Mouse (Mus musculus) neural tube, embryonic 15.5 days (tissue): ENCODE measurements around the gene Med12. TPM values are rescaled to one million over a fixed set of nuclear protein-coding genes. Genes with fewer than 3 reads are reported as not detected.

Experiments
- ATAC-seq: fragments of 200-750 bp; cut with Nextera tagmentation; 2 replicates; pipeline ENCODE4 v1.8.0; 2017; ENCODE audit warnings: mild to moderate bottlenecking, moderate TSS enrichment, moderate library complexity; ENCODE audit not compliant: low FRiP score
- H3K27ac ChIP-seq: fragments of 300-500 bp; sonication (generic); replicated peaks from 2 replicates; pipeline ENCODE4 v1.5.1; 2015; ENCODE audit warnings: mild to moderate bottlenecking, inconsistent platforms
- H3K27me3 ChIP-seq: fragments of 300-500 bp; sonication (generic); replicated peaks from 2 replicates; pipeline ENCODE4 v1.6.1; 2015; ENCODE audit warnings: inconsistent platforms
- H3K36me3 ChIP-seq: fragments of 300-500 bp; sonication (generic); 2 replicates; pipeline ENCODE4 v1.6.1; 2015; ENCODE audit warnings: inconsistent platforms
- H3K4me1 ChIP-seq: fragments of 300-500 bp; sonication (generic); 2 replicates; pipeline ENCODE4 v1.6.1; 2015; ENCODE audit warnings: inconsistent platforms
- H3K4me2 ChIP-seq: fragments of 300-500 bp; sonication (generic); 2 replicates; pipeline ENCODE4 v1.6.1; 2015; ENCODE audit warnings: inconsistent platforms, mild to moderate bottlenecking, moderate library complexity
- H3K4me3 ChIP-seq: fragments of 300-500 bp; sonication (generic); replicated peaks from 2 replicates; pipeline ENCODE4 v1.5.1; 2015; ENCODE audit warnings: mild to moderate bottlenecking, inconsistent platforms
- H3K9ac ChIP-seq: fragments of 300-500 bp; sonication (generic); replicated peaks from 2 replicates; pipeline ENCODE4 v1.6.1; 2015; ENCODE audit warnings: mild to moderate bottlenecking, inconsistent platforms
- H3K9me3 ChIP-seq: fragments of 300-500 bp; sonication (generic); replicated peaks from 2 replicates; pipeline ENCODE4 v1.6.1; 2016; ENCODE audit warnings: inconsistent platforms
- WGBS: fragments of 180-500 bp; shearing (Covaris S2); methylation state at CpG from one replicate; pipeline ENCODE4 v1.1.7; 2015; ENCODE audit warnings: mixed read lengths; 5-methylcytosine and 5-hydroxymethylcytosine counted together
- polyA plus RNA-seq: library from polyadenylated mRNA; unstranded; fragments of >200 nt; fragmentation: Nextera tagmentation; extraction: Ambion mirVana; gene quantifications from 2 replicates; pipeline ENCODE4 v1.2.1, GENCODE M21; 2015

The Med12 gene
- polyA plus RNA-seq, 1 experiment from 2014 or later, result 21.9 TPM

DNA sequence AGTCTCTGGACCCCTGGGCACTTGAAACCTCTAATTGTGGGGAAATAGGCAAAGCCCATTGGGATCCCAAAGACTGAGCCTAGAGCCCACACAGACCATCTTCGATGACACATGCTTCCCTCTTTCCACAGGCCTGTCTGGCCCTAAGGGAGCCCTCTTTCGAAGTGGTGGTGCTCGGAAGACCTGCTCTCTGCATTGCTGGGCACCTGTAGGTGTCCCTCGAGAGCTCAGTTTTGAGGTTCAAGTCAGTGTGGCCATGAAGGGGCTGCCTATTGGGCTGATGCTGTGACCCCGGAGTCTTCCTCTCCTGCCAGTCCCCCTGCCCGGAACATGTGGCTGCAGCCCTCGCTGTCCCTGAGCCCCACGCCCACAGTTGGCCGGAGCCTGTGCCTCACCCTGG, 27.8 kb downstream of the Med12 start:
- peaks cover 40% of the 10 kb centered on the region for H3K4me1 ChIP-seq
- peak overlapping the region; percentile 58 for H3K4me2 ChIP-seq

DNA sequence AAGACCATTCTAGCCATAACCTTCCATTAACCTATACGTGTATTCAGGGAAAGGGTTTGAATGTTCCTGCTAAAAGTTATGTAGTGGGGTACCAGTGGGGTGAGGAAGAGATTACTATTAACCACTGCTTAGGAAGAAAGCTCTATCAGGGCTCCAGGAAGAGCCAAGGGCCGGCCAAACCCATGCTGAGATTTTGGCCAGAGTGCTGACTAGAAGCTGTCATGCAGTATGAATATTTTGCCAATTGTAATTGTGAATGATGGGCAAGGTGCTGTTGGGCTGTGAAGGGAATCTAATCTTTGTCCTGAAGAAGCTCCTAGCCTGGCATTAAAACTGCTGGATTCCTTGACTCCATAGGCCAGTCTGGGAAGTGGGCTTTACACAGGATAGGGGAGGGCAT, 30.8 kb downstream of the Med12 start:
- Histone ChIP-seq H3K4me1 (peaks cover 32% of the 10 kb centered on the region), H3K36me3 (peaks cover 15% of the 10 kb centered on the region), H3K4me3 (no peak overlapping the region), H3K27me3 (no peaks in the 10 kb centered on the region), H3K9me3 (no peaks in the 10 kb centered on the region), H3K4me2 (no peak overlapping the region), H3K9ac (no peak overlapping the region), H3K27ac (no peak overlapping the region)
- ATAC-seq, result no peak
- 56% methylated on average over 2 of the region's 2 CpGs for WGBS

More for the DNA sequence above, 27.8 kb downstream of the Med12 start:
- Histone ChIP-seq H3K27me3 (no peaks in the 10 kb centered on the region), H3K4me3 (peak overlapping the region; percentile 56), H3K36me3 (peaks cover 4% of the 10 kb centered on the region), H3K9ac (0 out of 2 replicates have a peak overlapping the region, but pooled peaks have one; percentile 17), H3K9me3 (no peaks in the 10 kb centered on the region), H3K27ac (0 out of 2 replicates have a peak overlapping the region, but pooled peaks have one; percentile 86)
- 71% methylated on average over 9 of the region's 9 CpGs for WGBS
- ATAC-seq, result no peak

DNA sequence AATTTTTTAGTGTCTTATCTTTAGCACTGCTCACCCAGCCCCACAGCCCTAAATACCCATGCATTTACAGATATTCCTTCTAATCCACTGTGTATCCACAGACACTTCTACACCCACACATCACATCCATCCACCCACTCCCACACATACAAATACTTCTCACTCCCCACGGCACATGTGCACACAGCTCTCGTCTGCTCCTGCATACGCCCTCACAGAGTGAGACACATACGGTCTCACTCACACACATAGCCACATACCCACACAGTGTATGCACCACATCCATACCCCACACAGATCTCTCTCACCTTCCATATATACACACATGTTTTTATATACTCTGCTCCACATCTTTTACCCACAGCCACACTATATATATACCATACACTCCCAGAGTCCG, 35.5 kb downstream of the Med12 start:
- ATAC-seq, result no peak
- peaks cover 30% of the 10 kb centered on the region for H3K36me3 ChIP-seq
- 92% methylated on average over 5 of the region's 5 CpGs for WGBS
- H3K9me3 ChIP-seq, result no peaks in the 10 kb centered on the region
- peaks cover 2% of the 10 kb centered on the region; the same call in 1 of the 2 replicates for H3K4me1 ChIP-seq
- H3K4me3 ChIP-seq, result no peak overlapping the region
- no peak overlapping the region for H3K4me2 ChIP-seq
- no peaks in the 10 kb centered on the region for H3K27me3 ChIP-seq
- no peak overlapping the region for H3K27ac ChIP-seq
- H3K9ac ChIP-seq, result no peak overlapping the region

DNA sequence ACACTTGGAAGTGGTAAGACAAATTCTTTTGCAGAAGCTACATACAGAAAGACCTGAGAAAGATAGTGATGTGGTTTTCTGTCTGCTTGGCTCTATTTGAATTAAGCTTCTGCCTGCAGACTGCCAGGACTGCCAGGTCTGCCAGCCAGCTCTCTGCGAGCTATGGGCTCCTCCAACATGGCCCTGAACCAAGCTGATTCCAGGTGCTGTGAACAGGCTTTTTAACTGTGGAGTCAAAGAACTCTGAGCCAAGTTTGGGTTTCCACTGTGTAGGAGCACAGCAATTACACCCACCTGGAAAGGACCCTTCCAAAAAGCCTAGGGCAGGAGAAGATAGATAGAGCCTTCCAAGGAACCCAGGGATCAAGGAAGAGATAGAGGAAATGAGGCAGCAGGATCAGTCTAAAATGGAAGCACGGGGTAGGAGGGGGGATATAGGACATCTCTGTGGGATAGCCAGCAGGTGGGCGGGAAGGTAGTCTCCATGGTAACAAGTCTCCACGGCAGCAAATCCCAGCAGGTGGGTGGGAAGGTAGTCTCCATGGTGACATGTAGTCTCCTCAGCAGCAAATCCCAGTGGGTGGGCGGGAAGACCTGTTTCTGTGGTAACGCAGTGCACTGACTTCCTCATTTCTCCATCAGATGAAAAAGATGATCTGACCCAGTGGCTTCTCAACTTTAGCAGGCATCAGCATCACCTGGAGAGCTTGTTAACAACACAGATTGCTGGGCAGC, 40.0 kb downstream of the Med12 start:
- H3K27ac ChIP-seq, result no peak overlapping the region; the same call in 1 of the 2 replicates
- H3K4me1 ChIP-seq, result no peaks in the 10 kb centered on the region
- H3K4me2 ChIP-seq, result no peak overlapping the region
- peaks cover 35% of the 10 kb centered on the region for H3K36me3 ChIP-seq
- no peaks in the 10 kb centered on the region for H3K27me3 ChIP-seq
- H3K9me3 ChIP-seq, result no peaks in the 10 kb centered on the region
- peak; percentile 45; the same call in 1 of the 2 replicates for ATAC-seq
- no peak overlapping the region for H3K4me3 ChIP-seq
- no peak overlapping the region for H3K9ac ChIP-seq
- 30% methylated on average over 6 of the region's 6 CpGs for WGBS

DNA sequence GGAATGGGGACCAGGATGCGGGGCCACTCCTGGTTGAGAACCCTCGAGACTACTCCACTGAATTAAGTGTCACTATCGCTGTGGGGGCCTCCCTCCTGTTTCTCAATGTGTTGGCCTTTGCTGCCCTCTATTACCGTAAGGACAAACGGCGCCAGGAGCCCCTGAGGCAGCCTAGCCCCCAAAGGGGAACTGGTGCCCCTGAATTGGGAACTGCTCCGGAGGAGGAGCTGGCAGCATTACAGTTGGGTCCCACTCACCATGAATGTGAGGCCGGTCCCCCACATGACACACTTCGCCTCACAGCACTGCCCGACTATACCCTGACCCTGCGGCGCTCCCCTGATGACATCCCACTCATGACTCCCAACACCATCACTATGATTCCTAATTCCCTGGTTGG, 45.9 kb downstream of the Med12 start:
- Histone ChIP-seq H3K4me3 (no peak overlapping the region), H3K27ac (no peak overlapping the region), H3K4me2 (no peak overlapping the region), H3K4me1 (no peaks in the 10 kb centered on the region), H3K36me3 (peaks cover 34% of the 10 kb centered on the region), H3K9me3 (no peaks in the 10 kb centered on the region), H3K27me3 (no peaks in the 10 kb centered on the region), H3K9ac (no peak overlapping the region)
- no peak for ATAC-seq
- 87% methylated on average over 12 of the region's 12 CpGs for WGBS

DNA sequence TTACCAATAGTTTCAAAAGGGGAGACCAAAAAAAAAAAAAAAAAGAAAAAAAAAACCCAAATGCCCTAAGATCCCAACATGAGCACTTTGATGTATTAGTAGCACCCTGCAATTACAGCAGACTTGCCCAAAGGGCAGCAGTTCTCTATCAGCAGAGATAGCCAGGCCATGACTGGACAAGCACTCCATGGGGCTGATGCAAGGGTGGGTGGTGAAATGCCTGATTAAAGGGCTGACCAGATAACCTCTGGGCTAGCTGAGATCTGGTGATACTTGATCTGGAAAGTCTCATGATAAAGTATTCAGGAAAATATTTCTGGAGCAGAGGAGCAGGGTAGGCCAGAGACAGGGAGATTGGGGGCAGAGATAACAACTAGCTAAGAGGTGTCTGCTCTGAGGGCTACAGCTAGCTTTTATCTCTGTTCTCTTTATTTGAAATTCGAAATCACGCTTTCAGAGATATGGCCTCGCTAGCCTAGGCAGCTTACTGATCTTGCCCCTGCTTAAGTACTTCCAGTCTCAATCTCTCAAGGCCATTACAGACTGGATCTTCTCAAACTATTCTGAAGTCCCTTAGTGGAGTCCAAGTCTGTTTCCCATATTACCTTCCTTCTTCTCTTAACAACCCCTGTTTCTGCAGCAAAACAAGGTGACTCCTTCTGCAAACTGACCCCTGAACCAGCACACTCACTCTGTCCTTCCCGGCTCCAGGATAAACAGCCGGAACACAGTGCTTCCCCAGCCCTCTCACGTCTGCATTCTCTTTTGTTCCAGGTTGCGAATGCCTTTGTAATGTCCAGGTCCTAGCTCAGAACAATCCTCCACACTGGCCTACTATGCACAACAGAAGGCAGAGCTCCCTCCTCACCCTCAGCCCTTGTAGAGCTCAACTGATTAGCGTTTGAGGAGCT, 52.4 kb downstream of the Med12 start:
- Histone ChIP-seq H3K36me3 (peaks cover 7% of the 10 kb centered on the region; the same call in 1 of the 2 replicates), H3K4me3 (no peak overlapping the region), H3K4me1 (0 out of 2 replicates have a peak, but pooled peaks cover 3% of the 10 kb centered on the region), H3K9me3 (no peaks in the 10 kb centered on the region), H3K9ac (no peak overlapping the region), H3K27me3 (no peaks in the 10 kb centered on the region), H3K4me2 (no peak overlapping the region), H3K27ac (no peak overlapping the region)
- ATAC-seq, result no peak
- WGBS, result 59% methylated on average over 8 of the region's 8 CpGs

DNA sequence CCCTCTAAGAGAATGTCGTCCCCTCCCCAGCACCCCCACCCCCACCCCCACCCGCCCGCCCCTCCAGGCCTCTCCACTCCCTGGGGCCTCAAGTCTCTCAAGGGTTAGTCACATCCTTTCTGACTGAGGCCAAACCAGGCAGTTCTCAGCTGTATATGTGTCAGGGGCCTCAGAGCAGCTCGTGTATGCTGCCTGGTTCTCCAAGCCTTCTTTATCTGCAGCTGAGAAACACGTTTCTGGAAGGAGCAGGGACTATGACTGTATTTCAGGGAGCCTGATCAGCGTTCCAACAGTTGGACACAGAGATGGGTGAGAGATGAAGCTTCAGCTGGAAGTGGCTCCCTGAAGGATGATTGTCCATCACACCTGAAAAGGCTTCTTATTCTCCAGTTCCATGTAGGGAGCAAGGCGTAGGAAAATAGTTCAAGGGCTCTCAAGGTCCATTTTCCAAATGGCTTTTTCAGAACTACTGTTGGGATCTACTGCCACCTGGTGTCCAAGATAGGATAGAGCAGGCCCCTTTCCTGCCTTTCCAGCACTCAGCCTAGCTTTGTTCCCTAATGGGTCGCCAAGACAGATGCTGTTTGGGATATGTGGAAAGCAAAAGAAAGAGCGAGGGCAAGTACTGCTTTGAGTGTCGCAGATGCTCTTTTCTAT, 55.7 kb downstream of the Med12 start:
- 26% methylated on average over 9 of the region's 10 CpGs for WGBS

DNA sequence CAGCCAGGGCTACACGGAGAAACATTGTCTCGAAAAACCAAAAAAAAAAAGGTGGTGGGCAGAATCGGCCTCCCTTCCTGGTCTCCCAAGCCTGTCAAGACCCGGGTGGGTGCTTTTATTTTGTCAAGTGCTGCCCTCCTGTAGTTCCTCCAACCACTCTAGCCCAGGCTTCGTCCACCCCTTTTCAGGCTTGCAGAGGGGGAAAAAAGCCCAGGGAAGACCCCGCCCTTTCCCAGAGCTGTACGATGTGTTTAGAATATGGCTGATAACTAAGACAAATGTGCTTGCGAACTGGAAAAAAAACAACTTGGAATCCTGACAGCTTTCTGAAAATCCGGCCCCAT, 58.2 kb downstream of the Med12 start:
- Histone ChIP-seq H3K4me2 (peak overlapping the region; percentile 52), H3K9ac (no peak overlapping the region), H3K4me3 (peak overlapping the region; percentile 31), H3K4me1 (peaks cover 9% of the 10 kb centered on the region; the same call in 1 of the 2 replicates), H3K36me3 (no peaks in the 10 kb centered on the region), H3K27ac (peak overlapping the region; percentile 90), H3K27me3 (no peaks in the 10 kb centered on the region), H3K9me3 (no peaks in the 10 kb centered on the region)
- 47% methylated on average over 9 of the region's 9 CpGs for WGBS
- peak; percentile 42 for ATAC-seq

More for the DNA sequence above, 55.7 kb downstream of the Med12 start:
- H3K9me3 ChIP-seq, result no peaks in the 10 kb centered on the region
- no peak for ATAC-seq
- H3K4me2 ChIP-seq, result no peak overlapping the region
- H3K4me3 ChIP-seq, result no peak overlapping the region
- peak overlapping the region; percentile 77; the same call in 1 of the 2 replicates for H3K27ac ChIP-seq
- H3K4me1 ChIP-seq, result peaks cover 9% of the 10 kb centered on the region; the same call in 1 of the 2 replicates
- no peaks in the 10 kb centered on the region for H3K27me3 ChIP-seq
- no peaks in the 10 kb centered on the region for H3K36me3 ChIP-seq
- H3K9ac ChIP-seq, result no peak overlapping the region

DNA sequence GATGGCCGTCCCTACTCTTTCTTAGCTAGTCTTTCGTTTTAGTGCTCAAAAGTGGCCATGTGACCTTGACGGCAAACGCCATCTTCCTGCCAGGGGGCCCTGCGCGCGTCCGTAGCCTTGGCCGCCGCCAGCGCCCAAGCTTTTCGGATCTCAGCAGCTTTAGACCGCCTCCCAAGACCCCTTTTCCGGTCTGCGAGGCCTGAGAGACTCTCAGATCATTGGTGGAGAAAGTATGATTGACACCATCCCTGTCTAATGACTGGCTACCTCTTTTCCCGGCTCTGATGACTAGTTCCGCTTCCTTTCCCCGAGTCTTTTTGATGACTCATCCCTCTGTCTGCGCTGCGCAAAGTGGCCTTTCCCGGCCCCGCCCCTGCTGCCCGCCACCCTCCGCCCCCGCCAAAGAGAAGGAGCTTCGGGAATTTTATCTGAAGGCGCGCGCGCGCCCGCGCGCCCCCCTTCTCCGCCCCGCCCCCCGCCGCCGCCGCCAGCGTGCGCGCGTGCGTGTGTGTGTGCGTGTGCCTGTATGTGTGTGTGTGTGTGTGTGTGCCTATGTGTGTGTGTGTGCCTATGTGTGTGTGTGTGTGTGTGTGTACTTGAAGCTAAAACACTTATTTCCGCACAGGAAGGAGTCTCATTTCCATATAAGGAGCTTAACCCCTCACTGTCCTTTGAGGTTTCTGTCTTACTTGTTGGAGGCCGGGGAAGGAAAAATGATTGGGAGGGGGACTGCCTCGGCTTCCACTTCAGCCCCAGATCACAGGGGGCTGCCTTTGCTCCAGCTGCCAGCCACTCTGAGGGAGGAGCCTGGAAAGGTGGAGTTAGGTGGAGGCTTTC, 58.8 kb downstream of the Med12 start:
- Histone ChIP-seq H3K27ac (peak overlapping the region; percentile 90), H3K4me1 (peaks cover 9% of the 10 kb centered on the region; the same call in 1 of the 2 replicates), H3K4me2 (peak overlapping the region; percentile 53), H3K27me3 (no peaks in the 10 kb centered on the region), H3K9ac (peak overlapping the region; percentile 34), H3K4me3 (peak overlapping the region; percentile 38), H3K36me3 (no peaks in the 10 kb centered on the region), H3K9me3 (no peaks in the 10 kb centered on the region)
- 21% methylated on average over 39 of the region's 49 CpGs for WGBS
- peak; percentile 96 for ATAC-seq

DNA sequence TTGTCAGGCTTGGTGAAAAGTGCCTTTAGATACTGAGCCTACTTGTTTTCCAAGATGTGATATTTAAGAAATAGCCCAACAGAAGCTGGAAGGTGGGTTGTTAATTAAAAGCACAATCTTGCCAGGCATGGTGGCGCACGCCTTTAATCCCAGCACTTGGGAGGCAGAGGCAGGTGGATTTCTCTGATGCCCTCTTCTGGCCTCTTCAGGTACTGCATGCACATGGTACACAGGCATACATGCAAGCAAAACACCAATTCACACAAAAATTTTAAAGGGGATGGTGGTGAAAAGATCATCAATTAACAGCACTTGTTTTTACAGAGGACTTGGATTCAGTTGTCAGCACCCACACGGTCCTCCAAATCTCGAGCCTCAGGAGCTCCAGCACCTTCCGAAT, 60.8 kb downstream of the Med12 start:
- ATAC-seq, result no peak
- no peaks in the 10 kb centered on the region for H3K27me3 ChIP-seq
- H3K9me3 ChIP-seq, result no peaks in the 10 kb centered on the region
- H3K27ac ChIP-seq, result no peak overlapping the region
- no peak overlapping the region for H3K4me3 ChIP-seq
- no peak overlapping the region for H3K9ac ChIP-seq
- no peaks in the 10 kb centered on the region for H3K36me3 ChIP-seq
- H3K4me2 ChIP-seq, result no peak overlapping the region
- H3K4me1 ChIP-seq, result peaks cover 6% of the 10 kb centered on the region; the same call in 1 of the 2 replicates
- 82% methylated on average over 5 of the region's 5 CpGs for WGBS
